Mouse (Mus musculus): ENCODE measurements around the gene Egfem1. TPM values are rescaled to one million over a fixed set of nuclear protein-coding genes. Genes with fewer than 3 reads are reported as not detected.

Egfem1 gene
- total RNA-seq (2021) = 10 to 100 TPM; 36.6 to 45.4 TPM

- peak in 1 of 2 experiments; percentile 53 for DNase-seq
Measured at GRCm38 (mm10) chr3:29081952-29082295, at the start of gene Egfem1. TSS of gene Egfem1 (plus strand) at chr3:29082023.

- DNase-seq = no peak
Measured at GRCm38 (mm10) chr3:29033107-29033506, 48.7 kb upstream of the Egfem1 start.

- DNase-seq = peak in 1 of 2 experiments; percentile 24
Measured at GRCm38 (mm10) chr3:29036146-29036545, 45.7 kb upstream of the Egfem1 start.

GRCm38 (mm10) chr3:29036620-29037019 lies 45.2 kb upstream of the Egfem1 start:
- no peak for DNase-seq

GRCm38 (mm10) chr3:29040064-29040463 lies 41.8 kb upstream of the Egfem1 start:
- no peak for DNase-seq

GRCm38 (mm10) chr3:29046281-29046680 lies 35.5 kb upstream of the Egfem1 start:
- no peak for DNase-seq

- peak in 1 of 2 experiments; percentile 10 for DNase-seq
Measured at GRCm38 (mm10) chr3:29047273-29047932, 34.4 kb upstream of the Egfem1 start.

GRCm38 (mm10) chr3:29063156-29063555 lies 18.7 kb upstream of the Egfem1 start:
- DNase-seq = no peak

GRCm38 (mm10) chr3:29068428-29069098 lies 13.3 kb upstream of the Egfem1 start:
- DNase-seq = no peak

GRCm38 (mm10) chr3:29071315-29071714 lies 10.5 kb upstream of the Egfem1 start:
- no peak for DNase-seq

- peak; percentile 41 to 42 for DNase-seq
Measured at GRCm38 (mm10) chr3:29081517-29081916, 306 bp upstream of the Egfem1 start.

- peak; percentile 45 to 55 for DNase-seq
Measured at GRCm38 (mm10) chr3:29082296-29082995, 623 bp downstream of the Egfem1 start.

- no peak for DNase-seq
Measured at GRCm38 (mm10) chr3:29082996-29083350, 1.1 kb downstream of the Egfem1 start.

- DNase-seq = no peak
Measured at GRCm38 (mm10) chr3:29098467-29098866, 16.6 kb downstream of the Egfem1 start.

- DNase-seq = no peak
Measured at GRCm38 (mm10) chr3:29106016-29106723, 24.3 kb downstream of the Egfem1 start.

- DNase-seq = no peak
Measured at GRCm38 (mm10) chr3:29107134-29107533, 25.3 kb downstream of the Egfem1 start.

GRCm38 (mm10) chr3:29110321-29110720 lies 28.5 kb downstream of the Egfem1 start:
- no peak for DNase-seq

- DNase-seq = no peak
Measured at GRCm38 (mm10) chr3:29114517-29114916, 32.7 kb downstream of the Egfem1 start.

- DNase-seq = no peak
Measured at GRCm38 (mm10) chr3:29117379-29117778, 35.6 kb downstream of the Egfem1 start.

- no peak for DNase-seq
Measured at GRCm38 (mm10) chr3:29122556-29122955, 40.7 kb downstream of the Egfem1 start.

GRCm38 (mm10) chr3:29132054-29132931 lies 50.5 kb downstream of the Egfem1 start:
- DNase-seq = no peak

- no peak for DNase-seq
Measured at GRCm38 (mm10) chr3:29134509-29134908, 52.7 kb downstream of the Egfem1 start.

Measured in layer of hippocampus, postnatal 36 days (tissue).